Mouse (Mus musculus): ENCODE data around the gene Stambp. TPM values are rescaled to one million over a fixed set of nuclear protein-coding genes. Genes with fewer than 3 reads are reported as not detected.

The Stambp gene
- polyA plus RNA-seq, 1 experiment from 2014 or later: 30.7 TPM

- Histone ChIP-seq H3K4me3 (ENCODE audit: low read depth, low read length) (no peak overlapping the region), H3K9me3 (ENCODE audit: low read length) (no peaks in the 10 kb centered on the region), H3K4me1 (ENCODE audit: insufficient read depth, low read depth, low read length) (no peaks in the 10 kb centered on the region), H3K9ac (replicated peaks; ENCODE audit: low read depth) (no peak overlapping the region), H3K27me3 (replicated peaks; ENCODE audit: insufficient read depth, low read length) (no peaks in the 10 kb centered on the region), H3K36me3 (ENCODE audit: insufficient read depth, low read length) (no peaks in the 10 kb centered on the region), H3K27ac (ENCODE audit: low read length) (no peak overlapping the region), H3K4me2 (replicated peaks; ENCODE audit: low read depth, low read length) (no peak overlapping the region)
- ATAC-seq (peak; percentile 69), DNase-seq (ENCODE audit: low spot score) (peak; percentile 84)
- TF ChIP-seq CTCF (IDR thresholded peaks at IDR 0.05) (no peak), EP300 (IDR thresholded peaks at IDR 0.05) (peak; percentile 64)
These were observed 5.0 kb upstream of the Stambp start for GRCm38 (mm10) chr6:83577534-83577933.

- H3K4me2 ChIP-seq (replicated peaks; ENCODE audit: low read depth, low read length): no peak overlapping the region
- no peak overlapping the region for H3K27ac ChIP-seq (ENCODE audit: low read length)
- no peaks in the 10 kb centered on the region for H3K9me3 ChIP-seq (ENCODE audit: low read length)
- no peak for TF ChIP-seq CTCF (IDR thresholded peaks at IDR 0.05)
- TF ChIP-seq EP300 (IDR thresholded peaks at IDR 0.05): no peak
- H3K4me1 ChIP-seq (ENCODE audit: insufficient read depth, low read depth, low read length): no peaks in the 10 kb centered on the region; the same call in 1 of the 2 replicates
- no peaks in the 10 kb centered on the region for H3K27me3 ChIP-seq (replicated peaks; ENCODE audit: insufficient read depth, low read length)
- no peaks in the 10 kb centered on the region for H3K36me3 ChIP-seq (ENCODE audit: insufficient read depth, low read length)
- 65% methylated on average over 4 of the region's 4 CpGs for WGBS
- DNase-seq (ENCODE audit: low spot score) (no peak), ATAC-seq (no peak)
- H3K4me3 ChIP-seq (ENCODE audit: low read depth, low read length): no peak overlapping the region
- no peak overlapping the region for H3K9ac ChIP-seq (replicated peaks; ENCODE audit: low read depth)
These were observed 3.1 kb upstream of the Stambp start for GRCm38 (mm10) chr6:83575609-83576008.

GRCm38 (mm10) chr6:83571840-83572667, 475 bp downstream of the Stambp start:
- Histone ChIP-seq H3K27me3 (replicated peaks; ENCODE audit: insufficient read depth, low read length) (no peaks in the 10 kb centered on the region), H3K4me3 (ENCODE audit: low read depth, low read length) (peak overlapping the region; percentile 81), H3K36me3 (ENCODE audit: insufficient read depth, low read length) (peaks cover 7% of the 10 kb centered on the region; the same call in 1 of the 2 replicates), H3K9ac (replicated peaks; ENCODE audit: low read depth) (peak overlapping the region; percentile 71), H3K9me3 (ENCODE audit: low read length) (no peaks in the 10 kb centered on the region), H3K4me2 (replicated peaks; ENCODE audit: low read depth, low read length) (peak overlapping the region; percentile 73), H3K4me1 (ENCODE audit: insufficient read depth, low read depth, low read length) (no peaks in the 10 kb centered on the region; the same call in 1 of the 2 replicates), H3K27ac (ENCODE audit: low read length) (peak overlapping the region; percentile 86)
- TF ChIP-seq CTCF (IDR thresholded peaks at IDR 0.05) (peak; percentile 32; the same call in 1 of the 2 replicates), EP300 (IDR thresholded peaks at IDR 0.05) (no peak)
- DNase-seq (ENCODE audit: low spot score) (peak; percentile 97), ATAC-seq (peak; percentile 98)
- 5% methylated on average over 33 of the region's 37 CpGs for WGBS

- H3K27ac ChIP-seq (ENCODE audit: low read length): no peak overlapping the region
- no peak overlapping the region for H3K9ac ChIP-seq (replicated peaks; ENCODE audit: low read depth)
- DNase-seq (ENCODE audit: low spot score) (no peak), ATAC-seq (no peak)
- no peaks in the 10 kb centered on the region; the same call in 1 of the 2 replicates for H3K4me1 ChIP-seq (ENCODE audit: insufficient read depth, low read depth, low read length)
- H3K36me3 ChIP-seq (ENCODE audit: insufficient read depth, low read length): peaks cover 11% of the 10 kb centered on the region; the same call in 1 of the 2 replicates
- H3K4me2 ChIP-seq (replicated peaks; ENCODE audit: low read depth, low read length): no peak overlapping the region
- H3K27me3 ChIP-seq (replicated peaks; ENCODE audit: insufficient read depth, low read length): no peaks in the 10 kb centered on the region
- no peaks in the 10 kb centered on the region for H3K9me3 ChIP-seq (ENCODE audit: low read length)
- H3K4me3 ChIP-seq (ENCODE audit: low read depth, low read length): no peak overlapping the region
- TF ChIP-seq CTCF (IDR thresholded peaks at IDR 0.05) (peak; percentile 46), EP300 (IDR thresholded peaks at IDR 0.05) (no peak)
- WGBS: 60% methylated on average over 20 of the region's 20 CpGs
These were observed 3.3 kb downstream of the Stambp start for GRCm38 (mm10) chr6:83568901-83569862.

GRCm38 (mm10) chr6:83555972-83556371, 16.6 kb downstream of the Stambp start:
- Histone ChIP-seq H3K4me2 (replicated peaks; ENCODE audit: low read depth, low read length) (no peak overlapping the region), H3K9ac (replicated peaks; ENCODE audit: low read depth) (no peak overlapping the region), H3K36me3 (ENCODE audit: insufficient read depth, low read length) (peaks cover 7% of the 10 kb centered on the region; the same call in 1 of the 2 replicates), H3K27ac (ENCODE audit: low read length) (no peak overlapping the region), H3K4me3 (ENCODE audit: low read depth, low read length) (no peak overlapping the region), H3K27me3 (replicated peaks; ENCODE audit: insufficient read depth, low read length) (no peaks in the 10 kb centered on the region), H3K4me1 (ENCODE audit: insufficient read depth, low read depth, low read length) (no peaks in the 10 kb centered on the region), H3K9me3 (ENCODE audit: low read length) (no peaks in the 10 kb centered on the region)
- no peak for TF ChIP-seq EP300 (IDR thresholded peaks at IDR 0.05)
- no peak for TF ChIP-seq CTCF (IDR thresholded peaks at IDR 0.05)
- ATAC-seq (no peak), DNase-seq (ENCODE audit: low spot score) (no peak)
- 58% methylated on average over 6 of the region's 6 CpGs for WGBS

GRCm38 (mm10) chr6:83548346-83548745, 24.2 kb downstream of the Stambp start:
- 39% methylated on average over 5 of the region's 5 CpGs for WGBS
- Histone ChIP-seq H3K36me3 (ENCODE audit: insufficient read depth, low read length) (peaks cover 6% of the 10 kb centered on the region; the same call in 1 of the 2 replicates), H3K9me3 (ENCODE audit: low read length) (no peaks in the 10 kb centered on the region), H3K27ac (ENCODE audit: low read length) (no peak overlapping the region), H3K4me2 (replicated peaks; ENCODE audit: low read depth, low read length) (no peak overlapping the region), H3K4me1 (ENCODE audit: insufficient read depth, low read depth, low read length) (no peaks in the 10 kb centered on the region), H3K27me3 (replicated peaks; ENCODE audit: insufficient read depth, low read length) (no peaks in the 10 kb centered on the region), H3K4me3 (ENCODE audit: low read depth, low read length) (no peak overlapping the region), H3K9ac (replicated peaks; ENCODE audit: low read depth) (no peak overlapping the region)
- ATAC-seq: no peak
- no peak for DNase-seq (ENCODE audit: low spot score)
- TF ChIP-seq CTCF (IDR thresholded peaks at IDR 0.05) (no peak), EP300 (IDR thresholded peaks at IDR 0.05) (no peak)
